Mouse (Mus musculus) adrenal gland (tissue): ENCODE measurements around the gene Caln1.

Experiments
- intact Hi-C: fragments of 180-260 bp; cut with DNase I; formaldehyde crosslinking; loops from one replicate; pipeline ENCODE4 v1.15.1; 2025

Caln1 gene

DNA sequence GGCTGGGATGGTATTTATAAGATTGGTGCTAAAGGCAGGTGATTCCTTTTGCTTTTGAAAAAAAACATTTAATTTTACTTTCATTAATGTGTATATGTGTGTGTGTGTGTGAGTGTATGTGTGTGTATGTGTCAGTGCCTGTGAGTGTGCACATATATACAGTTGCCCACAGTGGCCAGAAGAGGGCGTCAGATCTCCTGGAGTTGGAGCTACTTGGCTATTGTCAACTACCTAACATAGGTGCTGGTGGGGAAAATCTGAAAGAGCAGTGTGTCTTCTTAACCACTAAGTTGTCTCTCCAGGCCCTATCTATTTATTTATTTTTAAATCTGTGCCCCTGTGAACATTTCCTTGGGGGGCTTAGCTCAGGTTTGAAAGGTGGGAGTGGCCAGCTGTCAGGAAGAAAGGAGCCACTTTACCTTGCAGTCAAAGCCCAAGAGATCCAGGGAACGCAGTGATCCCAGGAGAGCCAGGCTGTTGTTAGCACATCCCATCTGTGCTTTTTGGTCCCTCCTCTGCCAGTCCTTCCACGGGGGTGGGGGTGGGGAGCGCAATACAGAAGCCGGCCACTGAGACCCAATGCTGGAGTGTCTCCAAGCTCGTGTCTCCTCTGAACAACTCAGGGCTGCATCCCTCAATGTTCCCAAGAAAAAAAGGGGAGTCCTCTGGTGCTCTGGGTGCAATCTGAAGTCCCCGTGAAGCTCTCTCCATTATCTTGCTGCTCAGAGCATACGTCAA lies 24.5 kb downstream of the Caln1 start:
- intact Hi-C loops, result no loop called here

DNA sequence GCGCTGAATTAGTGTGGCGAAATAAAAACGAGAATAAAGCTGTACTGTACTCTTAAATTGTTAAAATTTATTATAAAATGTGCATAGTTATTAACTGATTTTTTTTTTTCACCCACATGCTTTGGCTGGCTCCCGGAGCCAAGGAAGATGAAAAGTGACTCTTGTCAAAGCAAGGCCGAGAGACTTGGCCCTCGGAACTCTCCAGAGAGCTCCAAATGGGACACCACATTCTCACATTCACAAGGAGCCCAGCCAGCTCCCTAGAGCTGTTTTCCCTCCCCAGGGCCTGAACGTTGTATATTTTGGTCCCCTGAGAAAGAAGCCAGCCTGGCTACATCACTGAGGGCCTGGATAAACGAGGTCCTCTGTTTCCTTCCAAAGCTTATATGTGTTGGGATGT lies 25.1 kb downstream of the Caln1 start:
- intact Hi-C loops, result no loop called here

DNA sequence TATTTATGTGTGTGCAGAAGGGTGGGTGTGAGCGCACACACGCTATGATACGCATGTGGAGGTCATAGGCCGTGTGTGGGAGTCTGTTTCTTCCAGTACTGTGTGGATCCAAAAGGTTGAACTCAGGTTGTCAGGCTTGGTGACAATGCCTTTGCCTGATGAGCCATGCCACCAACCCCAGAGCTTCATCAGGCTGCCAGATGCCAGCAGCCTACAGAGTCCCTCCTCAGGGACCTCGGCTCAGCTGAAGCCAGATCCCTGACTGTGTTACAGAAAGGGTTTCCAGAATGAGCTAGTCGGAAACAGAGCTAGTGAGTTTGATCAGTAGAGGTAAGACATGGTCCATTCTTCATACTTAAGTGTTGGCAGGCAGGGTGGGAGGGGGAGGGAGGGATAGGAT lies 25.9 kb downstream of the Caln1 start:
- intact Hi-C loops, result no loop called here

DNA sequence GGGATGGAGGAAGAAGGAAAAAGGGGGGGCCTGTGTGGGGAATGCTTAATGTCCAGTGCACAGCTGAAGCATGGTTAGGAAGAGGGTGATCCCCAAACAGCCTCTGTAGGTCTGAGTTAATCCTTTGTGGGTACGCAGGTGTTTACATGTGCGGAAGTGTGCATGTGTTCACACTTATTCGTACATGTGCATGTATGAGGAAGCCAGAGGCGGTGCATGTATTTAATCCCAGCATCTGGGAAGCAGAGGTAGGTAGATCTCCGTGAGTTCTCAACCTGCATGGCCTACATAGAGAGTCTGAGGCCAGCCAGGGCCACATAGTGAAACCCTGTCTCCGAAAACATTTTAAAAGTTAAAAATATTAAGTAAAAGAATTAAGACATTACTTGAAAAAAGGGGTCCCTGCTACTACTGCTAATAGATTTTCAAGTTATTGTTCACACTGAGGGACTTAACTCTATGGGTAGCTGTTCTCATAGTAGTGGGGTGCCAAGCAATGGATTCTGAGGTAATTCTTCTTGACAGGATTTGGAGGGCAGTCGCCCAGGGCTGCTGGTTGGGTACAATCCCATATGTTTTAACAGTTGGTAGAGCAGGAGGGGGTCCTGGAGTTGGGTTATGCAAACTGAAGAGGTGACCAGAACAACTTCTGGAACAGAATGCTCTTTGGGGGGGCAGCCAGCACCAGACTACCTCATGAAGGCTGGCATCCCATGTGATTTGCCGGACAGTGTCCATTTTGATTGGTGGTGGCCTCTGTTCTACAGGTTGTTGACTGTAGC lies 31.1 kb downstream of the Caln1 start:
- intact Hi-C loops, result loop anchor here (10.0 kb wide), 1 partner anchor 414 kb away; no protein-coding TSS in a partner anchor

DNA sequence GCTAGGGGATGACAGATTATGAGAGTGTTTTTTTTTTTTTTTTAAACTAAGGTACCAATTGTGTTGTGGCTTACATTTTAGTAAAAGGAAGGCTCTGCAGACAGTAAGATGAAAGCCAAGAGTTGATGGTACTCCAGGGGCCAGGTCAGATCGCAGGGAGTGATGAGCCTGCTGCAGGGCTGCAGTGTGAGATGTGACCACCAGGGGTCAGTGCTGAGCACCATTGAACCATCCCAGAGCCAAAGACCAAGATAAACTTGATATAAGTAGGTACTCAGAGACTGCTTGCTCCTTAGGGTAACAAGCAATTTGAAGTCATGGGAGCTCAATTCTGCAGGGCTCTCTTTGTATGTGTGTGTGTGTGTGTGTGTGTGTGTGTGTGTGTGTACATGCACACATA lies 35.9 kb downstream of the Caln1 start:
- intact Hi-C loops, result loop anchor here (5.0 to 10.0 kb wide), 2 partner anchors 410 to 447 kb away; no protein-coding TSS in a partner anchor

DNA sequence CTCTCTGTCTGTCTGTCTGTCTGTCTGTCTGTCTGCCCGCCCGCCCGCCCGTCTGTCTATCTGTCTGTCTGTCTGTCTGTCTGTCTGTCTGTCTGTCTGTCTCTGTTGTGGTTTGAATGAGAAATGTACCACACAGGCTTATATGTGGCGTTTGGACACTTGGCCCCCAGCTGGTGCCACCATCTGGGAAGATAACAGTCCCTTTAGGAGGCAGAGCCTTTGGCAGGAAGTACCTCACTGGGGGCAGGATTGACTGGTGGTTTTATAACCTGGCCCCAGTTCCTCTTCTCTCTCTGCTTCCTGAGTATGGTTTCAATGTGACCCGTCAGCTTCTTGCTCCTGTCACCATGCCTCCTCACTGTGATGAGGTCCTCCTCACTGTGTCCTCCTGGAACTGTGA lies 40.5 kb downstream of the Caln1 start:
- intact Hi-C loops, result loop anchor here (5.0 to 10.0 kb wide), 2 partner anchors 405 to 443 kb away; no protein-coding TSS in a partner anchor

DNA sequence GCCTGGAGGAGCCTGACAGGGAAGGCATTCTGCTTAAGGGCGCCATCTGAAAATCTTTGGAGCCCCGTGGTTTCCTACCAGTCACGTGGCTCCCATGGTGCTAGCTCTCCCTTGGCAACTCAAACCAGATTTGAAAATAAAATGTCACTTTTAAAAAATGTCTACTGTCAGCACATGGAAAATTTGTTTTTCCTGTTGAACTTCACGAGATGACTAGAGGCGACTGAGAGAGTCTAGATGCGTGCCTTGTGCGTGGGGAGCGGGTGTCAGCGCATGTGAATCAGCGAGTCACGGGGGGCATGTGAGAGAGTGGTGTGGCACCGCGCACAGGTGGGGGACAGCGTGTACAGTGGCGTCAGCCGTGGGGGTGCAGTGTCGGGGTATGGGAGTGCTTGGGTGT lies 42.3 kb downstream of the Caln1 start:
- intact Hi-C loops, result no loop called here

DNA sequence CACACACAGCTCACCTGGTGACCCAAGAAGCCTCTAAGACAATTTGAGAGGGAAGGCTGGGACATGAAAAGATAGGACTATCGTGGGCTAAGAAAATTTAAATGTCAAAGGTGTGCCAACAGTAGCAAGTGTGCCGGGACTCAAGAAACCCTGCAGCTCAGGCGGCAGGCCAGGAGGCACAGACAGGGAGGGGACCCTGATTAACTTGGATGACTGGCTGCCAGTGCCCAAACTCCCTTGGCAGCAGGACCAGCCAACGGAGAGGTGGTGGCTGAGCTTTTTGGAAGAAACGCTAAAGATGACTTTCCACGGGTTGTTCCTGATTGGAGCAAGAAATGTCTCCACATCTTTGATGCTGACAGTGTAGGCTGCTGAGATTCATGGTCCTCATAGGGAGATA lies 78.2 kb downstream of the Caln1 start:
- intact Hi-C loops, result no loop called here

DNA sequence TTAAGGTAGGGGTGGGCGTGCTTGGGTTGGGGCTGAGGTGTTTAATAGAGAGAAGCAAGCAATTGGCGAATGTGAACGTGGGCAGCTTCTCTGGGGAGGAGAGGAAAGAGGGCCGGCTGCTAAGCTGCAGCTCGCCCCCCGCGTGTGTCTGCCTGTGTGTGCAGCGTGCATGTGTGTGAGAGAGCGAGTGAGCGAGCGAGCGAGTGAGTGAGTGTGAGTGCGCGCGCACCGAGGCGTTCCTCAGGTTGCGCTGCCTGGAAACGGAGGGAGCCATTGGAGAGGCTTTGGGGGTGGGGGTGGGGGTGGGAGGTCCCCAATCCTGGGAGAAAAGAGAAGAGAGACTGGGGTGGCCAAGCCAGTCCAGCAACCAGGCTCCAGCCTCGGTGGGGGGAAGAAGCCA lies 79.2 kb downstream of the Caln1 start:
- intact Hi-C loops, result no loop called here

DNA sequence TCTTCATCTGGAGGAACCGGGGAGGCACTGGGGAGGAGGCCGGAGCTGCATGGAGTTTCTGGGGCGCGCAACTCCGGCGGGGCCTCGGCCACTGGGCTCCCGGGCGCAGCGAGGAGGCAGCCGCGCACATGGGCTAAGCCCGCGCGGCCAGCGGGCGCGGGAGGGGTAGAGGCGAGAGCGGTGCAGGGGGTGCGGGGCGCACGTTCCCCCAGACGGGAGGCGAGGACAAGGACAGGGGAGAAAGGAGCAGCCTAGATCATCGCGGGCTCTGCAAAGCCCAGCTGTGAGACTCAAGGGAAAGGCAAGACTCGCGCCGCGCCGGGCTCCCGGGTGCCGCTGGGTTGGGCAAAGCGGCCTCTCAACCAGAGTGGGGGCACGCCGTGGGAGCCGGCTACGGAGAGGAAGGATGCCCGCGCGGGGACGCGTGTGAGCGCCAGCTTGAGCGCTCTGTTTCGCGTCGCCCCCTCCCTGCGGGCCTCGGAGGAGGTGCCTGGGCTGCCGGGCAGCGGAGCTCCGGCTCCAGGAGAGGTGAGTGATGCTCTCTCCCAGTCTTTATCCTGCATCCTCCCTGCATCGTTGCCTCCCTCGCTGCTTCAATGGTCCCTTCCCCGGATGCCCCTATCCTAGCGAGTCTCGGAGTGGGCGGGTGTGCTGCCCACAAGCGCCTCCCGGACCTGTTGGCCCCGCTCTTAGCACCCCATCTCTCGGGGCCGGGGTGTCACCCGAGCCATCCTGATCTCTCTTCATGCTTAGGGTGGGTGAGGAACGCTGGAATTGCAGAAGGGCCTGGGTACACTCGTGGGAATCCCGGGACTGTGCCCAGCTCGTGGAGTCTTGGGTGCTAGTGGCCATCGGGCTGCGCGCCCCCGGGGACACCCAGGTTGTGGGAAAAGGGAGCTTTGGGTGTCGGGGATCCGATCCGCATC lies 79.9 kb downstream of the Caln1 start:
- intact Hi-C loops, result no loop called here

DNA sequence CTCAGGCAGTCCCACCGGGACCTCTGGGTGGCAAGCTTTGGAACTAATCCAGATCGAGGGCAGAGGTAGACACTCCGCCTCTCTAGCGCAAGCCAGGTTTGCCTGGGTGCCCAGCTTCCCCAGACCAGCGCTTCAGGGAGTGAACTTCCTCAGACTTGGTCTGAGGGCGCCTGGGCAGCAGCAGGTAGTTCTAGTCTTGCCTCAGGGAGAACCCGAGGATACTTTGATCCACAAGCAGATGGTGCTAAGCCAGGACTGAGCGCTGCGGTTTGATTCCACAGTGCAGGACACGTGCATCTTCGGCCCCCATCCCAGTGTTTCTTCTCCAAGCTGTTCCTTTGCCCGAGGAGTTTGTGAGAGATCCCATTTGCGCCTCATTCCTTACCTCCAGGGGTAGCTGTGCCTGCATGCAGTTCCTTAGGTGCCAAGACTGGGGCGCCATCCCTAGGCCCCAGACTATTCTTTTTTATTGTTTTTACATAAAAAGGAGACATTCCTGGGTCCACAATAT lies 80.8 kb downstream of the Caln1 start:
- intact Hi-C loops, result no loop called here

DNA sequence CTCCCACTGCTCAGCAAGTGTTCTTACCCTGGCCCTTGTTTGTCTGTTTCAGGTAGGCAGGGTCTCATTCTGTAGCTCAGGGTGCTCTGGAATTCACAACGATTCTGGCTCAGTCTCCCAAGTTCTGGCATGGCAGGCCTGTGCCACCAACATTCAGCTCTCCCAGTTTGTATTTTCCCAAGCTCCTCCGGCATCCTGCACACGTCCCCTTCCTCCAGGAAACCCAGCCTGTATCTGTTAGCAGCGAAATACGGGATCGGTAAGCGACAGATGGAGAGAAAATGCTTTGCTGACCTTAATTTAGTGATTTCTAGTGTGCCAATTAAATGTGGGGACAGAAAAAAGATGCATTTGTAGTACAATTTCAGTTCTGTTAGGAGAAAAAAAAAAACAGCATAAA lies 88.8 kb downstream of the Caln1 start:
- intact Hi-C loops, result no loop called here

DNA sequence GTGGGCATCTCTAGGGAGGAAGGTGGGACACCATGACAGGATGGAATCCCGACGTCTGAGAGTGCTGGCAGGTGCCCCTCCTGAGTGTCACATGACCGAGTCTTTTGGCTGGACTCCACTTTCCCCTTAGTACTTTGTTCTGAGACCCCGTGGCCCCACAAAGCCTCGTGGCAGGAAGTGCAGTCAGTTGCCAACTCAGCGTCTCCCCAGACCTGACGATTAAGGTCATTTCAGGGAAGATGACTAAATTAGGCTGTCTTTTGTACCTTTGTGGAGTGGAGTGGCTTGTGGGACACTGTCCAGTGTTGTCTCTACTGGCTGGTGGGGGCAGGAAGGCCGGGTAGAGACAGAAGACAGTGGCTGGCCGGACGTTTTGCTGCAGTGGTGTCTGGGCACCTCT lies 103.0 kb downstream of the Caln1 start:
- intact Hi-C loops, result no loop called here

DNA sequence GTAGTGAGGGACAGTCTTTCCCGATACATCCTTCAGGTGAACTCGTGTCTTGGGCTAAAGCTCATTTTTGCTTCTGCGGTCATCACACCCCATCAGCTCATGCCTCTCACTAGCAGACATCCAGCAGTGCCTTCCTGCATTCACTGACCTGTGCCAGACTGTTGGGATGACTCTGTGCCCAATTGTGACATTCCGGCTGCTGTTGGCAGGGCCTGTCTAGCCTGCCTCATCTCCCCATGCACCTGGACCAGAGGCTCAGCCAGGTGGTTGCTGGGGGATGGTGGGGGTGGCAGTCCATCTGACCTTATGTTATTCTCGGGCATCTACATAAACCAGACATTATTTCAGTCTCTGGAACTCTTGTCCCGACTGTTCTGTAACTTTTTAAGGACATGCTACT lies 105.6 kb downstream of the Caln1 start:
- intact Hi-C loops, result no loop called here

DNA sequence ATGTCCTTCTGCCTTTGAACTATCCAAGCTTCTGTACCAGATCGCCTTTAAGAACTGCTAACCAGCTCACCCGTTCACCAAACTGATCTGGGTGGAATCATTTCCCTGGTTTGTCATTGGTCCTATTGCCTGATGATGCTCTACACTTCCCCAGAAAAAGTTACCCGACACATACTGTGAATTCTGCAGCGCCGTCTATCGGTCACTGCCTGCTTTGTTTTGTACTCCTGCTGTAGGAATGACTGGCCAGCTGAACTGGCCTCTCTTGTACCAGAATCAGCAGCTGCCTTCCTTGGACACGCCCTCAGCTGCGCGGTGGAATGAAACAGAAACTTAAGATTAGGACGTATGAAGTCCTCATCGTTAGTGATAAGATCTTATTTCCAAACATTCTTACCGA lies 107.5 kb downstream of the Caln1 start:
- intact Hi-C loops, result no loop called here

DNA sequence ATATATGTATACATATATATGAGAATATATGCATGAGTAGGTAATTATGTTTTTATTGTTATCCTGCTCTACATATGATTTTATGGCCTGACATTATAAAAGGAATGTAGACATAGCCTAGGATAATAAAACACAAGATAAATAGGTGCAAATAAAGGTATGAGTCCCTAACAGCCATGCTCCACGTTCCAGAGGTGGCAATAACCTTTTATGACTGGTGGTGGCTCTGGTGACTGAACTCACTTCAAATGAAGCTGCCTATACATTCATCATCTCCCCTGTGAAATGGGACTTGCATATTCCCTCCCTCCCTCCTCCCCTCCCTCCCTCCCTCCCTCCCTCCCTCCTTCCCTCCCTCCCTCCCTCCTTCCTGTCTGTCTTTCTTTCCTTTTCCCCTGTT lies 111.0 kb downstream of the Caln1 start:
- intact Hi-C loops, result no loop called here

DNA sequence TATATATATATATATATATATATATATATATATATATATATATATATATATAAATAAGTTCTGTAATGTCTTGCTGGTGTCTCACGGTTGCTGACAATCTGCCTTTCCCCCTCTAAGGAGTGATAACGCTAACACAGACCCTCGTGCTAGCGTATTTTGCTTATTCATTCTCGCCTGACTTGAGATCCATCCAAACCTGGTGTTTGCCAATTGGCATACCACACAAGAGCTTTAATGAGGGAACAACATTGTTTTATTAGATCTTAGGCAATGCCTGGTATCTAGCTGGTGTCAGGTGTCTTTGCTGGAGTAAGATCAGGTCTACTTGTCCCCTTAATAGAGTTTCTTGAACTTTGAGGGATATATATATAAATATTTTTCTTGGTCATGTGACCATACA lies 122.2 kb downstream of the Caln1 start:
- intact Hi-C loops, result no loop called here

DNA sequence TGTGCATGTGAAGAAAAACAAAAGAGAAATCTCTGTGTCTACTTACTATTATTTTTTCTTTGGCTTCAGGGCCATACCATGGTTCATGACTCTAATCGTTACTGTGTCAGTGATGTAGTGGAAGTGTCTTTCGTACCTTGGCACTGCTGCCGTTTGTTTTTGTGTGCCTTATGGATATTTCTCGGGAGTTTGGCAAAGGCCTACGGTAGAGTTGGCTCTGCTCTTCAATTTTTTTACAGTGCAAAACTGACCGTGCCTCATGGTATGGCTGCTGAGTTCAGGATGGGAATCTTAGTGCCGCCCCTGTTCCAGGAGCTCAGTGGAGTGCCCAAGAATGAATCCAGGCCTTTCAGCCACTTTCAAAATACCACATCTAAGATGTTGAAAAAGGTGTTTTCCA lies 123.0 kb downstream of the Caln1 start:
- intact Hi-C loops, result no loop called here

DNA sequence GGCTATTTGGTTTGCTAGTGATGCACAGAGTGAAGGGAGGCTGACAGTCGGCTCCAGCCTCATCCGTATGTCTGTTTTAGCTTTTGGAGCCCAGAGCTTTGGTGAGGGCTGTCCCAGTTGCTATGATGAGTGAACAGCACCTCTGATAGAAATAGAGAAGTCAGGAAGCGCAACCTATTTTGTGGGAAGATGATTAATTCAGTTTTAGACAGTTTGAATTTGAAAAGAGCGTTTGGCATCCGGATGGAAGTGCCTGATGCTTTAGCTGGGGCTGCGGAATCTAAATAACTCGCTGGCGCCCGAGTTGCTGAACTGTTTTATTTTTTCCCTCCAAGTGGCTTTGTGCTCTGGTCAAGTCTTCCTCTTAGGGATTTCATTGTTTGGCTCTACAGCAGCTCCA lies 133.3 kb downstream of the Caln1 start:
- intact Hi-C loops, result no loop called here

DNA sequence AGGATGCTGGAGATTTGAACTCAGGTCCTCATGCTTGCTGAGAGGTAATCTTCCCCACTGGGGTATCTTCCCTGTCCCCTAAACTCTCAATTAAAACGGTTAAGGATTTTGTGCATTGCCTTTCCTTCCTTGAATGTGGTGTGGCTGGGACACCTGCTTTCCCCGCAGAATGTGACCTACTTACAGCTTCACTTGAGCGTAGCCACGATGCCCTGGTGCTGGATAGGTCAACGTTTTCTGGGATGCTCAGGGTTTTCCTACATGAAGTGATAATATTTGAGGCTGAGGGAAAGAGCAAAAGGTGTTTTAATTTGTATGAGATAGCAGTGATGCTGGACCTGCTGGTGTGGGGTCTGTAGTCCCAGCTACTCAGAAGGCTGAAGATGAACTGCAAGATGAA lies 135.6 kb downstream of the Caln1 start:
- intact Hi-C loops, result no loop called here

DNA sequence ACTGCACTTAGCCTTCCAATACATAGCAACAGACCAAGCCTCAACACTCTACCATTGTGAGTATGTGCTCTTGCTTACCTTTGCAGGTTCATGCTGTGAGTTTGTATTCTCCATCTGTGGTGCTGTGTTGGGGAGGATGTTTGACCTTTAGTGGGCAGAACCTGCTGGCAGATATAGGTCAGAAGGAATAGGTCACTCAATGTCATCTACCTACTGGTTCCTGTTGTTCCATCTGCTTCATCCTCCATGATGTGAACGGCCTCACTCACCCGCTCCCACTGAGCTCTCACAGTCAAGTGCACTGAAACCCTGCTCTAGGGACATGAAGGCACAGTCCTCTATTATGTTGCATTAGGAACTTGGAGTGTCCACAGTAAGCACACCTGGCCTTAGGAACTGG lies 141.3 kb downstream of the Caln1 start:
- intact Hi-C loops, result no loop called here

DNA sequence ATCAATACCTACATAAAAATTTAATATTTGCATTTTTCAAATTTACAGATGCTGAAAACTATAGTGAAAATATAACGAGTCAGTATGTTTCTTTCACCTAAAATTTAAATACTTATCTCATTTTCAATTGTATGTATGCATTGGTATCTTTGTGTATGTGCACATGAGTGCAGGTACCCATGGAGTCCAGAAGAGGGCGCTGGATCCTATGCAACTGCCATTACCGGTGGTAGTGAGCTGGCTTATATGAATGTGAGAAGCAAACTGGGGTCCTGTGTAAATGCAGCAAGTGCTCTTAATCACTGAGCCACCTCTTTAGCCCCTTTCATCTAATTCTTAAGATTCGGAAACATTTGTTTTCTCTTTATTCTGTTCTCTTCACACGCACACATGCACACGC lies 146.1 kb downstream of the Caln1 start:
- intact Hi-C loops, result no loop called here
